Mouse (Mus musculus) E14TG2a.4 (cell line): ENCODE measurements around the gene Ugt1a2.

Experiments used
- CTCF ChIP-seq: conservative IDR thresholded peaks from 2 replicates; pipeline ENCODE4 v1.5.1; 2014; ENCODE audit warnings: low read length
- NANOG ChIP-seq: IDR thresholded peaks from 2 replicates; pipeline ENCODE4 v1.6.1; 2014; ENCODE audit warnings: borderline replicate concordance, low read length, mixed read lengths

DNA sequence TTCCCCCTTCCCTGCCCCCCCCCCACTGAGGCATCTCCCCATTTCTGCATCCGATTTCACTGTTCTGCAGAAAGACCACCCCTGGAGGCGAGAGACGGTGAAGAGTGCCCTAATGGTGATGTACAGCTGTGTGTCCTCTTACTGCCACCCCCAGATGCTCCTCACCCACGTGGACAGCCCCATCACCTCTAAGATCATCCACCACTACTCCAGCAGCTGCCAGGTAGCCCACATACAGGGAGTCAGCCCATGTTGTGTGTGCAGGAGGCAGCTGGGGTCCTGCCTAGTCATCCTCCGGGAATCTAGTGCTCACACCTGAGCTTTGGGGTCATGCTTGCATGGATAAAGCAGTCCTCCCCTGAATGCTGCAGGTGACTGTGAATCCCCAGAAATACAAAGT, 43.5 kb downstream of the Ugt1a2 start:
- TF ChIP-seq CTCF (no peak), NANOG (no peak)
